Mouse (Mus musculus) frontal cortex, postnatal 36 days (tissue): ENCODE results near the gene Olfr1238.

Experiments used
- DNase-seq, 2 experiments: peaks; one replicate each; pipeline ENCODE4 v3.0.0; 2022; ENCODE audit warnings: low spot score in 2 of 2

Olfr1238 gene

DNA sequence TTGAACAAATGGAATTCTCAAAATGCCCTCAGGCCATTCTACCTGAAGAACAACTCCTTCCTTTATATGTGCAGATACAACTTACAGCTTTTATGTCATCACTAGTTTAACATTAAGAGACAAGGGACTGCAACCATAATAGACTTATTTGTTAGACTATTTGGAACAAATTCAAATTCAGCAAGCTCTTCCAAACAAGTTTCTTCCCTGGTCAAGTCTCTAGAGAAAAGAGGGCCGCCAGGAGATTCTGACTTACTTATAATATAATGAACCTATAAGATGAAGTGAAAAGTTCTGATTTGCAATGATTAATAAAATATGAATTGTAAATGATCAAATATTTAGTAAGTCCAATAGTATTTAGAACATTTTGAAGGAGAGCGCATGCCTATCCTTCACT lies at the start of gene Olfr1238:
Gene Olfr1238 (minus strand): TSS at position 101 of the 400 bp plus-strand sequence.
- no peak for DNase-seq

DNA sequence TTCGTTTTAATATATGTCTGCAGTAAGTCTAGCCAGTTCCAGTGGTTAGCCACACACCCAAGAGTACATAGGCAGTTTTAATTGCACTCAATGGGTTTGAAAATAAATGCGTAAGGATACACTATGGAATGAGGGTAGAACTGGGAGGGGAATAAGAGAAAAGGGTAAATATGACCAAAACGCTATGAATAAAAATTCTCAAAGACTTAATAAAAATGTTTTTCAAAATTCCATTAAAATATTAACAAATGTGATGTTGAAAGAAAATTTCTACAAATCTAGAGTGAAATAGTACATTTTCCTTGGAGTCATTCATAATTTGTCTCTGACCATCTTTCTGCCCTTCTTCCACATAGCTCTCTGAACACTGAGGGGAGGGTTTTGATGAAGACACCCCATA lies 33.4 kb upstream of the Olfr1238 start, which contains the start of gene Olfr1240:
Gene Olfr1240 (minus strand): TSS at position 101 of the 400 bp plus-strand sequence.
- DNase-seq: no peak

DNA sequence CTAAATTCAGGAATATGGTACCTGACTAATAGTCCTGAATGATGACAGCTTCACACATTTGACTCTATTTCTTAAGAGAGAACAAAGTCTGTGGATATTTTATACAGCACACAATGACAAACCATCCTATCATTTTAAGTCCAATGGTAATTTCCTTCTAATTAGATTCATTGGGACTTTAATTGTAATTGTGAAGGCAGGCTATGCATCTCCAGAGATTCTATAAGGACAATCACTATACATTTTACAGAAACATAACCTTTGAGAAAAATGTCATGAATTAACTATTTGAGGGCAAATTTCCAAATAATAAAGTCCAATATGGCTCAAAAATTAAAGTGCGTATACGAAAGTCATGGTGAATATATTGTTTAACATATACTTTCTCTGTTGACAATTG lies 10.8 kb upstream of the Olfr1238 start, which contains the start of gene Olfr1239:
Gene Olfr1239 (minus strand): TSS at position 101 of the 400 bp plus-strand sequence.
- no peak for DNase-seq

DNA sequence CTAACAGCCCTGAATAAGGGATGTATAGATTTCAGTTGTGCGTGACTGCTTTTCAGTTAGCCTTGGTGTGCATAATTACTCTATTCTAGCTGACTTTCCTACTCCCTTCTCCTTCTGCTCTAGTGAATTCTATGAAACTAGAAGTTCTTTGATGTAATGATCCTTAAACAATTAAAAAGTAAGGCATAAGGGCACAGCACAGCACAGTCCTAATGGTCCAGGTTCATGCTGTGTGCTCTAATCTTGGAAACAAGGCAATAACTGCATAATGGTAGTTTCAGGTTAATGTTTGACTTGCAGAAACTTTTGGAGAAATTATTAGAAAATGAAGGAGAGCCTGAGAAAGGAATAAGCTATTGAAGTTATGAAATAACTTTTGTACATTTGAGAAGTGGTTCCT lies 5.1 kb upstream of the Olfr1238 start:
- no peak for DNase-seq

DNA sequence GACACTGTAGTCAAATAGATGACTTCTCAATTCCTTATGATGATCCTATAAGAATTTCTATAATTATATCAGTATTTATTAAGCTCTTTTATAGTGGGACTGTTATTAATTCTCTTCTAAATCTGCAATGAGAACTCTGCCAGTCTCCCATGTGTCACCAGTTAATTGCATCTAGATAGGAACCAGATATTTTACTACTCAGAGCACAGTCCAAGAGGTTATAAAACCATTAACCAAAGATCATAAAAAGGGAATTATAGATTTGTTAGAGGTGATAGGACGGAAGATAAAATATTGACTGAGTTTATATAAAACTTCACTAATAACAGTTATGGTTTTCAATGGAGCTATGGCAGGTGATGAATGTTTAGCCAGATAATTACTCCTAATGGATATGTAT lies 8.6 kb downstream of the Olfr1238 start:
- no peak for DNase-seq

DNA sequence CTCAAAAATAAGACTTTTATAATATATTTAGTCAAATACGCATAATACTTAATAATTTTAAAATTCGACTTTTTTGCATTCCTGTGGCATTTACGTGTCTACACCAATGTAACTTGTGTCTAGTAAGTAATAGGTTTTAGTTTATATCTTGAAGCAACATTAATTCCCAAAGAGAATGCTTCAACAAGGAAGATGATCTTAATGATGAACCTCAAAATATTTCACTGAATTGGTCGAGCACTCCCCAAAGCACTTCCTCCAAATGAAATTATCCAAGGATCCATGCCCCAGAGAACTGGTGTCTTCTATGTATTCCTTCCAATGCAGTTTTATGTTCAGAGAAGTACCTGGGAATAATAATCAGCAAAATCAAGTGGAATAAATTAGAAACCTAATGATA lies 44.7 kb downstream of the Olfr1238 start, which contains the start of gene Olfr1234:
Gene Olfr1234 (minus strand): TSS at position 101 of the 400 bp plus-strand sequence.
- no peak for DNase-seq
